34 mouse cellular contexts compared by ENCODE assay signal in genomic region chr11:72542586-72542985, GRCm38 (mm10). TPM values are rescaled to one million over a fixed set of nuclear protein-coding genes. Genes with fewer than 3 reads are reported as not detected.
"Had no signal": no experiment of that assay in that cellular context is flagged by ENCODE, and none has a peak within 500 bp of the region (broad histone marks: within the 10 kb centered on the region; RNA-seq: fewer than 3 reads in every experiment).

No protein-coding gene starts in this region.

- H3K36me3 ChIP-seq: heart, embryonic 13.5 days; heart, embryonic 15.5 days; hindbrain, embryonic 10.5 days; hindbrain, embryonic 12.5 days; hindbrain, embryonic 13.5 days; hindbrain, embryonic 15.5 days; intestine, embryonic 15.5 days; kidney, embryonic 15.5 days had no signal

- H3K9ac ChIP-seq: heart, embryonic 13.5 days; heart, embryonic 15.5 days; hindbrain, embryonic 12.5 days; hindbrain, embryonic 13.5 days; hindbrain, embryonic 14.5 days; hindbrain, embryonic 15.5 days; intestine, embryonic 15.5 days; kidney, embryonic 15.5 days had no signal

- H3K4me1 ChIP-seq: hindbrain, embryonic 13.5 days; hindbrain, embryonic 15.5 days; kidney, embryonic 15.5 days had no signal

- H3K27me3 ChIP-seq: heart, embryonic 13.5 days; heart, embryonic 15.5 days; hindbrain, embryonic 12.5 days; hindbrain, embryonic 15.5 days; intestine, embryonic 15.5 days; kidney, embryonic 15.5 days had no signal

- ATAC-seq: hindbrain, embryonic 16.5 days; hindbrain, postnatal 0 days; inflammation-experienced regulatory T-cells, adult 6 months; intestine, embryonic 15.5 days; intestine, embryonic 16.5 days; intestine, postnatal 0 days had no signal

- H3K4me3 ChIP-seq: heart, embryonic 13.5 days; heart, embryonic 15.5 days; hindbrain, embryonic 10.5 days; hindbrain, embryonic 12.5 days; hindbrain, embryonic 13.5 days; hindbrain, embryonic 15.5 days; intestine, embryonic 15.5 days; kidney, embryonic 15.5 days; layer of hippocampus, adult 2 months; left cerebral cortex, adult 2 months had no signal

- H3K27ac ChIP-seq: heart, embryonic 13.5 days; heart, embryonic 15.5 days; hindbrain, embryonic 10.5 days; hindbrain, embryonic 12.5 days; hindbrain, embryonic 13.5 days; hindbrain, embryonic 14.5 days; hindbrain, embryonic 15.5 days; hindbrain, postnatal 0 days; intestine, embryonic 15.5 days; kidney, embryonic 15.5 days; kidney, postnatal 0 days; layer of hippocampus, adult 2 months; left cerebral cortex, adult 2 months had no signal

- H3K4me2 ChIP-seq: heart, embryonic 13.5 days; heart, embryonic 15.5 days; hindbrain, embryonic 12.5 days; hindbrain, embryonic 13.5 days; hindbrain, embryonic 14.5 days; hindbrain, embryonic 15.5 days; intestine, embryonic 15.5 days; kidney, embryonic 15.5 days had no signal

- DNase-seq: heart, postnatal 10 days; heart, postnatal 14 days; heart, postnatal 36 days; heart, postnatal 4 days; kidney, adult 11 months; kidney, adult 18-20 months; kidney, adult 2 months; kidney, adult 8-10 months; kidney, adult 9 months; kidney, postnatal 10 days; kidney, postnatal 14 days; kidney, postnatal 25 days; kidney, postnatal 36 days; kidney, postnatal 4 days; layer of hippocampus, adult 9-11 months; layer of hippocampus, postnatal 36 days had no signal

- H3K9me3 ChIP-seq: heart, embryonic 13.5 days; heart, embryonic 15.5 days; hindbrain, embryonic 10.5 days; hindbrain, embryonic 12.5 days; hindbrain, embryonic 13.5 days; hindbrain, embryonic 15.5 days; intestine, embryonic 15.5 days; kidney, embryonic 15.5 days had no signal

RNA-seq across cellular contexts. Expression of gene Spns3, which starts 7.7 kb away (rescaled TPM):
- polyA plus RNA-seq: hindbrain, embryonic 11.5 days; hindbrain, embryonic 16.5 days had no signal

RNA-seq across cellular contexts. Expression of gene Spns2, which starts 52.9 kb away (rescaled TPM):
- polyA plus RNA-seq: inflammation-experienced regulatory T-cells, adult 6 months had no signal
